In genomic region chr12:84674666-84675526, GRCm38 (mm10) we compare ENCODE assay signal across 10 mouse cellular contexts. TPM values are rescaled to one million over a fixed set of nuclear protein-coding genes. Genes with fewer than 3 reads are reported as not detected.
DNase-seq lines count a peak whose midpoint lies in the region; ATAC-seq and TF ChIP-seq lines count a peak whose summit lies in the region.
"Had no signal": no experiment of that assay in that cellular context is flagged by ENCODE, and none has a peak within 500 bp of the region (broad histone marks: within the 10 kb centered on the region; RNA-seq: fewer than 3 reads in every experiment).

No protein-coding gene starts in this region.

- DNase-seq in cerebellum, postnatal 14 days: peak; percentile 47 to 51
- DNase-seq in spleen, adult 2 months (ENCODE audit: low read depth in 1 of 2, low spot score in 2 of 2): peak in 1 of 2 experiments; percentile 16
- no peak for DNase-seq in spleen, adult 12 weeks (ENCODE audit: low spot score)
- DNase-seq in left cerebral cortex, adult 8-10 months (ENCODE audit: low spot score in 2 of 2): no peak

- ATAC-seq in cerebellum, adult (ENCODE audit: insufficient number of reproducible peaks, low FRiP score, low TSS enrichment): no peak
- peak; percentile 54; the same call in 1 of the 2 replicates for ATAC-seq in midbrain, embryonic 16.5 days
- no peak for ATAC-seq in intestine, embryonic 15.5 days
- no peak for ATAC-seq in kidney, embryonic 15.5 days (replicated peaks; ENCODE audit: low FRiP score)

- TF ChIP-seq POLR2A in spleen, adult 2 months (IDR thresholded peaks at IDR 0.05; ENCODE audit: low read depth, low read length): no peak

- peak overlapping the region; percentile 40 for H3K4me3 ChIP-seq in spleen, adult 2 months (ENCODE audit: extremely low read depth, insufficient read depth, insufficient read length)
- H3K4me3 ChIP-seq in midbrain, embryonic 16.5 days (ENCODE audit: low read depth, low read length): no peak overlapping the region
- H3K4me3 ChIP-seq in intestine, embryonic 15.5 days (replicated peaks): no peak overlapping the region
- no peak overlapping the region for H3K4me3 ChIP-seq in kidney, embryonic 15.5 days (replicated peaks)
- H3K4me3 ChIP-seq: lung, embryonic 15.5 days had no signal

- H3K27me3 ChIP-seq in spleen, adult 2 months (ENCODE audit: control insufficient read depth, insufficient read depth, low read length): no peaks in the 10 kb centered on the region
- no peaks in the 10 kb centered on the region for H3K27me3 ChIP-seq in midbrain, embryonic 16.5 days (ENCODE audit: control insufficient read depth, insufficient read depth, low read depth, low read length)
- H3K27me3 ChIP-seq in intestine, embryonic 15.5 days (replicated peaks): 0 out of 2 replicates have a peak, but pooled peaks cover 3% of the 10 kb centered on the region
- H3K27me3 ChIP-seq in kidney, embryonic 15.5 days: peaks cover 19% of the 10 kb centered on the region

- H3K9ac ChIP-seq in midbrain, embryonic 16.5 days (ENCODE audit: low read depth, low read length): no peak overlapping the region
- no peak overlapping the region for H3K9ac ChIP-seq in intestine, embryonic 15.5 days
- no peak overlapping the region for H3K9ac ChIP-seq in kidney, embryonic 15.5 days
- H3K9ac ChIP-seq: lung, embryonic 15.5 days had no signal

- H3K27ac ChIP-seq in spleen, adult 2 months (ENCODE audit: insufficient read depth, low read length): peak overlapping the region; percentile 64
- H3K27ac ChIP-seq in midbrain, embryonic 16.5 days (ENCODE audit: low read length): no peak overlapping the region
- no peak overlapping the region for H3K27ac ChIP-seq in intestine, embryonic 15.5 days
- no peak overlapping the region for H3K27ac ChIP-seq in kidney, embryonic 15.5 days
- H3K27ac ChIP-seq: lung, embryonic 15.5 days had no signal

- H3K36me3 ChIP-seq in spleen, adult 2 months (ENCODE audit: control insufficient read depth, insufficient read depth, low read length): no peaks in the 10 kb centered on the region
- H3K36me3 ChIP-seq in midbrain, embryonic 16.5 days (ENCODE audit: control insufficient read depth, insufficient read depth, low read length): no peaks in the 10 kb centered on the region
- H3K36me3 ChIP-seq in intestine, embryonic 15.5 days: no peaks in the 10 kb centered on the region
- H3K36me3 ChIP-seq in kidney, embryonic 15.5 days: no peaks in the 10 kb centered on the region
- H3K36me3 ChIP-seq: lung, embryonic 15.5 days had no signal

- 18% methylated on average over 14 of the region's 14 CpGs for WGBS in spleen, adult 2 months
- 34% methylated on average over 14 of the region's 14 CpGs for WGBS in midbrain, embryonic 16.5 days
- 32% methylated on average over 14 of the region's 14 CpGs for WGBS in intestine, embryonic 15.5 days
- WGBS in kidney, embryonic 15.5 days: 52% methylated on average over 14 of the region's 14 CpGs

- no peak overlapping the region for H3K4me2 ChIP-seq in midbrain, embryonic 16.5 days (ENCODE audit: low read length)
- no peak overlapping the region for H3K4me2 ChIP-seq in intestine, embryonic 15.5 days (replicated peaks)
- no peak overlapping the region for H3K4me2 ChIP-seq in kidney, embryonic 15.5 days
- H3K4me2 ChIP-seq: lung, embryonic 15.5 days had no signal

- TF ChIP-seq CTCF in spleen, adult 2 months (IDR thresholded peaks at IDR 0.05; ENCODE audit: extremely low read depth, insufficient read depth, insufficient read length, insufficient replicate concordance): no peak

- H3K4me1 ChIP-seq in spleen, adult 2 months (ENCODE audit: control insufficient read depth, insufficient read depth, insufficient read length): peaks cover 12% of the 10 kb centered on the region; the same call in 1 of the 2 replicates
- H3K4me1 ChIP-seq in midbrain, embryonic 16.5 days (ENCODE audit: control insufficient read depth, insufficient read depth, low read length): peaks cover 7% of the 10 kb centered on the region; the same call in 1 of the 2 replicates
- no peaks in the 10 kb centered on the region for H3K4me1 ChIP-seq in intestine, embryonic 15.5 days (replicated peaks)
- H3K4me1 ChIP-seq in kidney, embryonic 15.5 days: no peaks in the 10 kb centered on the region
- H3K4me1 ChIP-seq: lung, embryonic 15.5 days had no signal

- H3K9me3 ChIP-seq in midbrain, embryonic 16.5 days (replicated peaks; ENCODE audit: control insufficient read depth, low read length, poor library complexity, severe bottlenecking): no peaks in the 10 kb centered on the region
- H3K9me3 ChIP-seq in intestine, embryonic 15.5 days: no peaks in the 10 kb centered on the region
- no peaks in the 10 kb centered on the region; the same call in 1 of the 2 replicates for H3K9me3 ChIP-seq in kidney, embryonic 15.5 days (replicated peaks)
- H3K9me3 ChIP-seq: lung, embryonic 15.5 days had no signal

RNA-seq across cellular contexts. Expression of gene Syndig1l, which starts 23.7 kb away (rescaled TPM):
- 0.32 and 0.48 TPM in 2 replicates for polyA plus RNA-seq in spleen, adult 2 months (2012; rRNA removed)
- polyA plus RNA-seq in midbrain, embryonic 16.5 days (2015; fragmentation: Nextera tagmentation; extraction: Ambion mirVana): 7.7 and 10.9 TPM in 2 replicates
- total RNA-seq in left cerebral cortex, adult 8-10 months (2022): 10 to 100 TPM; 60.2 to 76.1 (median 70.8) TPM
- 0.10 and 0.15 TPM in 2 replicates for polyA plus RNA-seq in intestine, embryonic 15.5 days (2015; fragmentation: Nextera tagmentation; extraction: Ambion mirVana)
- 0.05 and 0.09 TPM in 2 replicates for polyA plus RNA-seq in kidney, embryonic 15.5 days (2015; fragmentation: Nextera tagmentation; extraction: Ambion mirVana)
- polyA plus RNA-seq: lung, embryonic 15.5 days had no signal

RNA-seq across cellular contexts. Expression of gene Vrtn, which starts 34.1 kb away (rescaled TPM):
- not detected in 2 replicates for polyA plus RNA-seq in spleen, adult 2 months (2012; rRNA removed)
- 0.08 and 0.09 TPM in 2 replicates for polyA plus RNA-seq in midbrain, embryonic 16.5 days (2015; fragmentation: Nextera tagmentation; extraction: Ambion mirVana)
- total RNA-seq in left cerebral cortex, adult 8-10 months (2022): under 1 TPM in 3 of 4 experiments, not detected in 1; 0.15 to 0.53 (median 0.28) TPM
- not detected in 2 replicates for polyA plus RNA-seq in intestine, embryonic 15.5 days (2015; fragmentation: Nextera tagmentation; extraction: Ambion mirVana)
- not detected in 2 replicates for polyA plus RNA-seq in kidney, embryonic 15.5 days (2015; fragmentation: Nextera tagmentation; extraction: Ambion mirVana)
- polyA plus RNA-seq: intestine, embryonic 14.5 days had no signal

RNA-seq across cellular contexts. Expression of gene Abcd4, which starts 57.7 kb away (rescaled TPM):
- polyA plus RNA-seq in spleen, adult 2 months (2012; rRNA removed): 16.6 and 17.0 TPM in 2 replicates
- polyA plus RNA-seq in midbrain, embryonic 16.5 days (2015; fragmentation: Nextera tagmentation; extraction: Ambion mirVana): 13.9 and 14.5 TPM in 2 replicates
- 10 to 100 TPM in 3 of 4 experiments, 1 to 10 TPM in 1; 10.0 to 11.7 (median 10.9) TPM for total RNA-seq in left cerebral cortex, adult 8-10 months (2022)
- 16.5 and 20.8 TPM in 2 replicates for polyA plus RNA-seq in intestine, embryonic 15.5 days (2015; fragmentation: Nextera tagmentation; extraction: Ambion mirVana)
- 17.1 and 19.9 TPM in 2 replicates for polyA plus RNA-seq in kidney, embryonic 15.5 days (2015; fragmentation: Nextera tagmentation; extraction: Ambion mirVana)

Comparison
In these comparisons a context has a peak if more than half of its experiments do, and no peak if none do; other contexts are left out.
1. DNase-seq: peak in cerebellum, postnatal 14 days (2 of 2); none in spleen, adult 12 weeks (single experiment) and left cerebral cortex, adult 8-10 months (0 of 2).